Mouse (Mus musculus): ENCODE measurements around the gene Tdo2. TPM values are rescaled to one million over a fixed set of nuclear protein-coding genes. Genes with fewer than 3 reads are reported as not detected.

Gene Tdo2
- polyA plus RNA-seq, 1 experiment from 2014 or later = 0.82 TPM

DNA sequence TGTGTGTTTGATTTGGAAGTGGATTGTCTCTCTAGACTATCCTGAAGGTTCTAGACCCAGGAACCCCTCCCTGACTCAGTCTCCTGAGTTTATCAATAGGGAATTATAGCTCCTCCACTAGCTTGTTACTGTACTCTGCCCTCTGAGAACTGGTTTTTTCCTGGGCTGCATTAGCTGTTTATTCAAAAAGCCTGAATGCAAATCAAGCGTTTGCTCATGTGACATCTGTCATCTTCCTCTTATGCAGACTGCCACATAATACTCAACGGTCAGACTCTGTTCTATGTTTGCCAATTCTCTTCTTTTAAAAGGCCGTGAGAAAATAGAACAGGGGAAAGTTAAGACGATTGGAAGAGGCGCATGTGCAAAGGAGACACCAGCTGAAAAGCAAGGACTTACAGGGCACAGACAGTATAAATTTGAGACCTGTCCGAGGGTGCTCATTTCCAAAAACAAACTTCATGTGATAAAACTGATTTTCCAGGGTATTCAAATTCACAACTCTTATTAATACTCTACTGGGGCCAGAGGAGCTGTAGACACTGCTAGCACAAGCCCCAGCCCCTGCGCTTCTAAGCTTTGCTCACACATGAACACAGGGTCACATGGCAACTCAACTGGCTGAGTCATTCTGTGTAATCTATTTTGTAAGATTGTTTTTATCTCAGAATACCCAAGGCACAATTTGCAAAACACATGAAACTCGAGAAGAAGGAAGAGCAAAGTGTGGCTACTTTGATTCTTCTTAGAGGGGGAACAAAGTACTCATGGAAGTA is 7.3 kb upstream of the Tdo2 start:
- ATAC-seq (ENCODE audit: insufficient read depth, low FRiP score, low read depth) = no peak
- no peak overlapping the region for H3K4me3 ChIP-seq (replicated peaks)
- WGBS = 68% methylated on average over 8 of the region's 8 CpGs

DNA sequence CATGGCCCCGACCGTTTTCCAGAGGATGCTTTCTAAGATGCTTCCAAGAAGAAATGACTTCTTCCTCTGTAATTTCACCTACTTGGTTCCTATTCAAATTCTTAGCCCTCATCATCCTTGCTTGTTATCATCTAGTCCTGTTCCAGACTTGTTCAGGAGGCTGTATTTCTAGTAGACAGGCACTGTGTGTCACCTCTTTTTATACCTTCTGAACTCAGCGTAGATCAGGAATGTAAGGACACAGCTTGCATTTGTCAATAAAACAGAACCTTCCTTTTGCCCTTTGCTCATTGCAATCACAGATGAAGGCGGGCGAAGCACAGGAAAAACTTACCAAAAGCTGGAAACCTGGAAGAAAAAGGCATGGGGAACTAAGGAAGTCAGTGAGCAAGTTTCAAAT is 6.0 kb upstream of the Tdo2 start, which contains the start of gene Asic5:
Gene Asic5 (plus strand): TSS at position 301 of the 400 bp plus-strand sequence.
- H3K4me1 ChIP-seq = no peaks in the 10 kb centered on the region
- no peak within 1 kb of the TSS for H3K27ac ChIP-seq
- ATAC-seq (ENCODE audit: insufficient read depth, low FRiP score, low read depth) = no peak
- H3K36me3 ChIP-seq = no peaks in the 10 kb centered on the region
- H3K27me3 ChIP-seq (replicated peaks) = no peaks in the 10 kb centered on the region
- no peak within 1 kb of the TSS for H3K4me2 ChIP-seq
- no peak within 1 kb of the TSS for H3K4me3 ChIP-seq (replicated peaks)
- 71% methylated on average over 5 of the region's 5 CpGs for WGBS
- H3K9ac ChIP-seq = no peak within 1 kb of the TSS
- H3K9me3 ChIP-seq = no peaks in the 10 kb centered on the region

More for the DNA sequence above, 7.3 kb upstream of the Tdo2 start:
- Histone ChIP-seq H3K9ac (no peak overlapping the region), H3K27me3 (replicated peaks) (no peaks in the 10 kb centered on the region), H3K9me3 (no peaks in the 10 kb centered on the region), H3K4me1 (no peaks in the 10 kb centered on the region), H3K36me3 (no peaks in the 10 kb centered on the region), H3K4me2 (no peak overlapping the region), H3K27ac (no peak overlapping the region)

DNA sequence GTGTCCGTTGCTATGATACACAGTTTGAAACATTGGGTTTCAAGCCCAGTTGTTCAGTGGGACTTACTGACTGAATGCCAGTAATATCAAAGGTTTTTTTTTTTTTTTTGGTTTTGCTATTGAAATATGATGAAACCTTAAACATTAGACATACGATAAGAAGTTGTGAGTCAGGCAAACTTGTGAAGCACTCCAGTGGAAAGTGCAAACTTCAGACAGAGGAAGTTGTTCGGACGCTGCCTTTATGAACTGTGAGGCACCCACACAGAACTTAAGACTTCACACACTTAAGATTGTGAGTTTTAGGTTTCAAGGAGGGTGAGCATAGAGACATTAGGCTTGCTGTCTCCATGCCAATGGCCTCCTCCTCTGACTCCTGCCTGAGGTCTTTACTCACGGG is 5.6 kb upstream of the Tdo2 start:
- Histone ChIP-seq H3K4me3 (replicated peaks) (no peak overlapping the region), H3K9me3 (no peaks in the 10 kb centered on the region), H3K27me3 (replicated peaks) (no peaks in the 10 kb centered on the region), H3K4me2 (no peak overlapping the region), H3K9ac (no peak overlapping the region), H3K27ac (no peak overlapping the region), H3K4me1 (no peaks in the 10 kb centered on the region), H3K36me3 (no peaks in the 10 kb centered on the region)
- WGBS = 81% methylated on average over 5 of the region's 5 CpGs
- ATAC-seq (ENCODE audit: insufficient read depth, low FRiP score, low read depth) = no peak

DNA sequence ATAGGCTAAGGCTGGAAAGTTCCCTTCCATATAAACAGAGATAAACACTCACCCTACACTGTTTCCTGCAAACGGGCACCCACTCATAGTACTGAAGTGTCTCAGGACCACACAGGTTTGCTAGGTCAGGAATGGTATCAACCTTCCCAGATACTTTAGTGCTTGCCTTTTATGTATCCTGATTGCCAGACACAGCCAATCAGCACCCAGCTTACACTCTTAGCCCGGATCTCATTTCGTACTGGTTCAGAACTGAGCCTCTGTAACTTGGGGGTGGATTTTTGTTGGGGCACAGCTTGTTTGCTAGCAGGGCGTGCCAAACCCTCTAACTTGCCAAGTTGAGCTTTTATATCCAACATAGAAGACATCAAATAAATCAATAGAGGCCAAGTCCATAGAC is 395 bp downstream of the Tdo2 start:
- ATAC-seq (ENCODE audit: insufficient read depth, low FRiP score, low read depth) = no peak

DNA sequence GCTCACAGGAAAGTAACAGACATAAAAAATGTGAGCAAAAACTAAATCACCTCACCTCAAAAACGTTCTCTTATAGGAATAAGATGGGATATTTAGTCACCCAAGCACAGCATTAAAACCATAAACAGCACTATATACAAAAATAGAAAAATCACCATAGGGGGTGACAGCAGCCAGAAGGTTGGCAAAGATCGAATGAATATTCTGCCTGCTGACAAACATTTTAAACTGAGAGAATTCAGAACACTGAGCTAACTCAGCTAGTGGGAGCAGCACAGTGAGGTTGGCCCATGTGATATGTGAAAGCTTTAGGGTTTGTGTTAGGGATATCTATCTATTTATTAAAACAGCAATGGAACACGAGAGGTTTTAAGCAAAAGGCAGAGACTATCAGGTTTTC is 11.4 kb downstream of the Tdo2 start:
- H3K4me3 ChIP-seq (replicated peaks) = no peak overlapping the region
- H3K9ac ChIP-seq = no peak overlapping the region
- H3K9me3 ChIP-seq = no peaks in the 10 kb centered on the region
- 65% methylated on average over 3 of the region's 3 CpGs for WGBS
- no peaks in the 10 kb centered on the region for H3K36me3 ChIP-seq
- no peaks in the 10 kb centered on the region for H3K4me1 ChIP-seq
- no peak for ATAC-seq (ENCODE audit: insufficient read depth, low FRiP score, low read depth)
- H3K4me2 ChIP-seq = no peak overlapping the region
- H3K27me3 ChIP-seq (replicated peaks) = no peaks in the 10 kb centered on the region
- no peak overlapping the region for H3K27ac ChIP-seq

More for the DNA sequence above, 395 bp downstream of the Tdo2 start:
- Histone ChIP-seq H3K27ac (no peak overlapping the region), H3K9me3 (no peaks in the 10 kb centered on the region), H3K36me3 (no peaks in the 10 kb centered on the region), H3K9ac (no peak overlapping the region), H3K4me1 (peaks cover 6% of the 10 kb centered on the region; the same call in 1 of the 2 replicates), H3K27me3 (replicated peaks) (no peaks in the 10 kb centered on the region), H3K4me2 (no peak overlapping the region), H3K4me3 (replicated peaks) (no peak overlapping the region)
- 34% methylated on average over 4 of the region's 4 CpGs for WGBS

DNA sequence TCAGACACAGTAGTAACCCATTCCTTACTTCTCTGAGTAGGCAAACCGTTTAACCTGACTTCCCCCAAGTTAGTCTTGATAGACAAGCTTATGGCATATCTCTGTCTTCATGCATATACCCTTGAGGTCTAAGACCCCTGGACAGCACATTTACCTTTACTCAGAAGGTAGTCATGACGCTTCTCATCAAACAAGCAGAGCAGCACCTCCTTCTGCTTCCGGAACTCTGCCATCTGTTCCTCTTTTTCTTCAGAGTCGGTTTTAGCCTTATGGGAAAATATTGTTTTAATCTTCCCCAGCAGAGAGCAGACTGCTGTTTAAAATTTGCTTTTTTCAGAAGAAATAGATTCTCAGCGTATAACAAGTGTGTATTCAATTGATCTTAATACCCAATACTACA is 12.2 kb downstream of the Tdo2 start:
- Histone ChIP-seq H3K27me3 (replicated peaks) (no peaks in the 10 kb centered on the region), H3K27ac (no peak overlapping the region), H3K9me3 (no peaks in the 10 kb centered on the region), H3K4me1 (no peaks in the 10 kb centered on the region), H3K36me3 (no peaks in the 10 kb centered on the region), H3K4me3 (replicated peaks) (no peak overlapping the region), H3K4me2 (no peak overlapping the region), H3K9ac (no peak overlapping the region)
- no peak for ATAC-seq (ENCODE audit: insufficient read depth, low FRiP score, low read depth)
- 76% methylated on average over 5 of the region's 5 CpGs for WGBS

DNA sequence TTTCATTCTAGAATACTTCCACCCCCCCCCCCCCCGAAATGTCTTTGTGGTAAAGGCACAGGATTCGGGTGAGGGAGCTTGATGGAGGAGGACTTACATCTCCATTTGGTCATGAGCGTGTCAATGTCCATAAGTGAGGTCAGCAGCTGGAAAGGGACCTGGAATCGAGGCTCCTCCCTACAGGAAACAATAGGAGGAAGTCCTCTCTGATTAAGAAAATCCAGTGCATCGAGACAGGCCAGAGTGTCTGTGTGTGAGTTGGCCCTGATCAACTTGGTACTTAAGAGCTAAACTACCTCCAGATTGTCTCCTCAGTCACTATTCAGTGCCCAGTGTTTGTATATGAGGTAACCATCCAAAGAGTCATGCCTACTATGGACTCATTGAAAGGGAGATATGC is 14.7 kb downstream of the Tdo2 start:
- H3K27ac ChIP-seq = no peak overlapping the region
- no peaks in the 10 kb centered on the region for H3K4me1 ChIP-seq
- WGBS = 78% methylated on average over 5 of the region's 5 CpGs
- no peaks in the 10 kb centered on the region for H3K36me3 ChIP-seq
- no peak for ATAC-seq (ENCODE audit: insufficient read depth, low FRiP score, low read depth)
- no peaks in the 10 kb centered on the region for H3K27me3 ChIP-seq (replicated peaks)
- no peak overlapping the region for H3K4me3 ChIP-seq (replicated peaks)
- no peaks in the 10 kb centered on the region for H3K9me3 ChIP-seq
- H3K9ac ChIP-seq = no peak overlapping the region
- no peak overlapping the region for H3K4me2 ChIP-seq

DNA sequence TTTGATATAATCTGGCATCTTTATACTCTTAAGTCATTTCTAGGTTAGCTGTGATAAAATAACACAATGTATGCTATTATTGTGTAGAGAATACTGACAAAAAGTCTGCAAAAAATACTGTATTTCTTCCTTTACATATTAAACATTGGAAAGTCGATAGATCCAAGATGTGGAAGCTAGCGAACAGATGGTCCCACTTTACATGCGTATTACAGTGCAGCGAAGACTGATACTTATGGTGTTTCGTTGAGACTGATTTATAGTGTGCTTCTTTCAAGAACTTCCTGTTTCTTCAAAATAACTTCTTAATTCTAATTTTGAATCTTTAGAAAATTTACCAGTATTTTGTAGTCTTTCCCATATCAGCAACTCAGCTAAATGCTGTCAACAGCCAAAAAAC is 18.5 kb downstream of the Tdo2 start:
- H3K36me3 ChIP-seq = no peaks in the 10 kb centered on the region
- H3K27ac ChIP-seq = no peak overlapping the region
- no peaks in the 10 kb centered on the region for H3K9me3 ChIP-seq
- ATAC-seq (ENCODE audit: insufficient read depth, low FRiP score, low read depth) = no peak
- H3K4me1 ChIP-seq = no peaks in the 10 kb centered on the region
- no peak overlapping the region for H3K4me3 ChIP-seq (replicated peaks)
- H3K4me2 ChIP-seq = no peak overlapping the region
- no peaks in the 10 kb centered on the region for H3K27me3 ChIP-seq (replicated peaks)
- H3K9ac ChIP-seq = no peak overlapping the region
- 83% methylated on average over 5 of the region's 5 CpGs for WGBS

DNA sequence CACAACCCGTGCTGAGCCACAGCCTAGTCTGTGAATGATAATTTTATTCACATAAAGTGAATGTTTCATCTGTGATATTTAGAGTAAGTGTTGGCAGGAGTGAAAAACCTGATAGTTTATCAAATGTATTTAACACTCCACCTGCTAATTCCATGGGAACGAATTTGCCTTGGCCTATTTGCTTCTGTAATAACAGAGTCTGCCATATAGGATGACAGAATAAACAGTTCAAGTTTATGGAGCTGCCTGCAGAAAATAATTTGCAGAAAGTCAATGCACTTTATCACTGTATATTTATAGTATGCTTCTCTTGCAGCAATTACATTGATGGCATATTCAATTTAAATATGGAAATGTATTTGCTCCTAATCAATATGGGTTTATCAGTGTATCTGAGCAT is 24.2 kb downstream of the Tdo2 start:
- Histone ChIP-seq H3K9ac (no peak overlapping the region), H3K4me1 (no peaks in the 10 kb centered on the region), H3K4me3 (replicated peaks) (no peak overlapping the region), H3K27ac (no peak overlapping the region), H3K27me3 (replicated peaks) (no peaks in the 10 kb centered on the region), H3K36me3 (no peaks in the 10 kb centered on the region), H3K9me3 (no peaks in the 10 kb centered on the region), H3K4me2 (no peak overlapping the region)
- 71% methylated on average over 2 of the region's 2 CpGs for WGBS
- no peak for ATAC-seq (ENCODE audit: insufficient read depth, low FRiP score, low read depth)

DNA sequence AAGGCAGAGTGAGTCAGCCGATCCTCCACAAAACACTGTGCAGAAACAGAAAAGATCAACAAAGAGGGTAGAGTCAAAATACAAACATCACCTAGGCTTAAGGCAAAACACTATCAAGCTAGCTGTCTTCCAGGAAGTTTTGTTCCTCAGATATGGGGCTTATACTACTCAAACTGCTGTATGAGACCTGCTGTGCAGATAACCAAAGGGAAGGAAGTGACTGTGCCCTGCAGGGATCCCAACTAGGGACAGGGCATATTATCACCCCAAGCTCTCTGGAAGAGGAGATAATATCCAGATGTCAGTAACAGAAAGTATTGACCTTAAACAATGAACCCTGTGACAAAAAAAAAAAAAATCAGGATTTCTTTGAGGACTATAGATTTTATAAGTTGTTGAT is 27.0 kb downstream of the Tdo2 start:
- 68% methylated on average over 1 of the region's 1 CpGs for WGBS
- Histone ChIP-seq H3K36me3 (no peaks in the 10 kb centered on the region), H3K27me3 (replicated peaks) (no peaks in the 10 kb centered on the region), H3K4me1 (no peaks in the 10 kb centered on the region), H3K27ac (no peak overlapping the region), H3K4me2 (no peak overlapping the region), H3K9ac (no peak overlapping the region), H3K4me3 (replicated peaks) (no peak overlapping the region), H3K9me3 (no peaks in the 10 kb centered on the region)
- ATAC-seq (ENCODE audit: insufficient read depth, low FRiP score, low read depth) = no peak

DNA sequence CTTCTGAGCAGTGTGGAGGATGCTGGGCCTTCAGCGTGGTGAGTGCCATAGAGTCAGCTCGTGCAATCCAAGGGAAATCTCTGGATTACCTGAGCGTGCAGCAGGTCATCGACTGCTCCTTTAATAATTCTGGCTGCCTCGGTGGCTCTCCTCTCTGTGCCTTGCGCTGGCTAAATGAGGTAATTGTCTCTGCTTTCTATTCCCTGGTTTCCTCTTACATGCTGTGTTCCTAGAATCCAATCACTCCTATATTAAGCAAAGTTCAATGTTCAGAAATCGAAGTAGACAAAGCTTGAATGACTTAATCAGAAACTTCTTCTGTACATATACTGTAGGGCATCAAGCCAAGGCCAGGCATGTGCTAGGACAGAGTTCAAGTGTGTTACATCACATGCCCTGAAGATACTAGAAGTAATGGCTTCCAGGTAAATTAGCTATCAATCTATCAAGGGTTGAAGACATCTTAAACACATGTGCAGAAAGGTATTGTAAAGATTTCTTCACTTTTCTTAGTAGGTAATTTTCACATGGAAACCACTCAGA is 31.1 kb downstream of the Tdo2 start:
- ATAC-seq (ENCODE audit: insufficient read depth, low FRiP score, low read depth) = no peak
- H3K27ac ChIP-seq = no peak overlapping the region
- no peaks in the 10 kb centered on the region for H3K27me3 ChIP-seq (replicated peaks)
- 89% methylated on average over 7 of the region's 7 CpGs for WGBS
- H3K36me3 ChIP-seq = no peaks in the 10 kb centered on the region
- H3K4me1 ChIP-seq = no peaks in the 10 kb centered on the region
- H3K9ac ChIP-seq = no peak overlapping the region
- no peak overlapping the region for H3K4me3 ChIP-seq (replicated peaks)
- no peak overlapping the region for H3K4me2 ChIP-seq
- H3K9me3 ChIP-seq = no peaks in the 10 kb centered on the region

DNA sequence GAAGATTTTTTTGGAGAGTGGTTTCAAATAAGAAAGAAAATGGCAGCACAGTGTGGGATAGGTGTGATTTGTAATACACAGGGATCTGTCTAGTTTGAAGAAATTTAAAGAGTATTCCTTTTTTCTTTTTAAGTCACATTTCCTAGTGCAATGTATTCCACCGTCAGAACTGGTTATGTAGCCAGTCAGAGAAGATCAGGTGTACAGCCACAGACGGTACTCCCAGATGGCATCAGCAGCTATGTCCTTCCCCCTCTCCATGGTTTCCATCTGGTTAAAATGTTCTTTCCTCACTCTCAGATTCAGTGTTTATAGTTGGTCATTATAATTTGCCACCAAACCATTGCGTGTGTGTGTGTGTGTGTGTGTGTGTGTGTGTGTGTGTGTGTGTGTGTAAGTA is 32.9 kb downstream of the Tdo2 start:
- ATAC-seq (ENCODE audit: insufficient read depth, low FRiP score, low read depth) = no peak
- H3K27ac ChIP-seq = no peak overlapping the region
- no peak overlapping the region for H3K9ac ChIP-seq
- H3K27me3 ChIP-seq (replicated peaks) = no peaks in the 10 kb centered on the region
- H3K4me1 ChIP-seq = no peaks in the 10 kb centered on the region
- H3K9me3 ChIP-seq = no peaks in the 10 kb centered on the region
- no peaks in the 10 kb centered on the region for H3K36me3 ChIP-seq
- 90% methylated on average over 3 of the region's 3 CpGs for WGBS
- H3K4me2 ChIP-seq = no peak overlapping the region
- H3K4me3 ChIP-seq (replicated peaks) = no peak overlapping the region
